Mouse (Mus musculus): ENCODE results near the gene Ash1l. TPM values are rescaled to one million over a fixed set of nuclear protein-coding genes. Genes with fewer than 3 reads are reported as not detected.

The Ash1l gene
- polyA plus RNA-seq (2014; fragmentation: Illumina TruSeq; extraction: RNeasy Lipid Tissue Mini Kit (QIAGEN cat#74804); ENCODE audit: low read depth, low replicate concordance) = 11.3 TPM

GRCm38 (mm10) chr3:88950576-88951326, at the start of gene Ash1l, which contains the start of gene Dap3:
Gene Ash1l, plus strand, starts transcription at chr3:88950622.
Gene Dap3, minus strand, starts transcription at chr3:88951181.

DNA sequence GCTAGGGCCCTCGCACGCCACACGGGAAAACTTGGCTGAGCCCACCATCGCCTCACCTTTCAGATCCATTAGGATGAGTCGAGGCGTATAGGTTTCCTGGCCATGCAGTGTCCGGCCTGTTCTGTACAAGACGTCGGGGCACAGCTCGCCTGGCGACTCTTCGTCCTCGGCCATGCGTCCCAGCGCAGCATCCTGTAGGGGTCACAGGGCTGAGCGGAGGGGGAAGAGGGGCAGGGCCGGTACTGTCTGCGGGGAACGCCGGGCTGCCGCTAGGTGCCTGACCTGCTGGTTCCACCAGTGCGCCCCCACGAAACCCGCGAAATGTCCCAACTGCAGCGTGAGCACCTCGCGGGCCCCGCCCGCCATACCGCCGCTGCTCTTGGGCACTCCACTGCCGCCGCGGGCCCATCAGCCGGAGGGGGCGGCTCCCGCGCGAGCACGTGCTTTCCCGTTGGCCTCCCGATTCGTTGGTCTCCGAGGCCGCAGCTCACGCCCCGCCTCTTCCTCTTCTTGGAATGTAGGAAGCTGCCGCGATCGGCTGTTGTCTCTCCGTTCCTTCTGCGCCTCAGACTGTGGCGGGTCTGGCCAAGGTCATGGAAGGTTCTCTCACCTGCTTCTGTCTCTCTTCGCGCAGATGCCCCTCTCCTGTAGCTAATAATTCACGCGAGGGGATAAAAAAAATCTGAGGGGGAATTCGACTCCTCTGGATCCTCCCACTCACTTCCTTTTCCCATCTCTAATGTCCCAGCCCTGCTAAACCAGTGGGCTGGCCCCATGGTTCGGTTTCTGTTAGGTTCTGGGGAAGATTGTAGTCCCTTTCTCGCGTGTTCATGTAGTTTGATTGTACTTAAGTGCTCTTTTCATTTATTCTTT, 36.7 kb upstream of the Ash1l start, which contains the start of gene Msto1:
TSS of gene Msto1 (minus strand) at position 489 of the 873 bp plus-strand sequence.

GRCm38 (mm10) chr3:89093175-89093574, 142.8 kb downstream of the Ash1l start, which contains the start of gene Rusc1:
Gene Rusc1, minus strand, starts transcription at chr3:89093311.

DNA sequence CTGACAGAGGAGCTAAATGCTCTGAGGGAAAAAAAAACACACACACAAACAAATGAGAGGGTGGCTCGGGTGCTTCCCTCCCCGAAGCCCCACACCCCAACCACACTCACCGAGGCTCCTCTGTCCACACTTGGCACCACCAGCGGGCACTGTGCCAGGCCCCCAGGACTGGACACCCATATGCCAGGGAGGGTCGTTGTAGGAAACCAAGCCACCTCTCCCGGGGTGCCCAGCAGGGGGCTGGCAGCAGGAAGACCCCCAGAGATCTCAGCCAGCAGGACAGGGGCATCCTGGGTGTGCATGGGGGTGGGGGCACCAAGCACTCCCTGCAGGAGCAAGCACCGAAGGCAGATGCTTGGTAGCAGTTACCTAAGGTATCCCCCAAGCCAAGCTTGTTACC, 150.4 kb downstream of the Ash1l start, which contains the start of gene Gm43738:
TSS of gene Gm43738 (minus strand) at position 289 of the 400 bp plus-strand sequence.

DNA sequence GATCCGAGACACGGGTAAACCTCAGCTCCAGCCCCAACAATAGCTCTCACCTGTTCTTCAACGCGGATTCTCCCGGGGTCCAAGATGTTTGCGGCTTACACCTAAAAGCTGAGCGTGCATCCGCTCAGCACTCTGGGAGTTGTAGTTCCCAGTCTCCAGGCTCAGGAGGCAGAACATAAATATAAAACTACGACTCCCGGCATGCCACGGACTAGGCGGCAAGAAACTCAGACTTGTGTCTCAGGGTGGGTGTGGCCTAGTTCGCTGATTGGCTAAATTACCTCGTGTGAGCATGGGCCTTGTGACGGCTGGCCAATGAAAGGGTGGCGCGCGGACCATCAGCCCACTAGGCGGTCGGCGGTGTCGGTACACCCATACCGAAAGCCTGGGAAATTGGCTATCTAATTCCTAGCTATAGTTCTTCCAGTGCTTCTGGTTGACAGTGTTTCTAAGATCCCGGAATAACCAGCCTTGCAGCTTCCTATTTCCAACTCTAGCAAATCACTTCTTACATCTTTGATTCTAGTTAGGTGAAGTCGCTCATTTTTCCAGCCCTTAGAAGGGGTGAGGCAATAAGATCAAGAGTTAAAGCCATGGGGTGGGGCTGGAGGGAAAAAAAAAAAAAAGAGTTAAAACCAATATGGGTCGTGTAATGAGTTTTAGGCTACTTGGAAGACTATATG, 151.5 kb downstream of the Ash1l start, which contains the start of gene Fdps:
TSS of gene Fdps (minus strand) at position 148 of the 683 bp plus-strand sequence.

Other genes starting within 250 kb of the Ash1l start
- gene Rit1, start 233.8 kb upstream of the Ash1l start, polyA plus RNA-seq (2014; fragmentation: Illumina TruSeq; extraction: RNeasy Lipid Tissue Mini Kit (QIAGEN cat#74804); ENCODE audit: low read depth, low replicate concordance) = 4.7 TPM
- gene Syt11, start 175.5 kb upstream of the Ash1l start, polyA plus RNA-seq (2014; fragmentation: Illumina TruSeq; extraction: RNeasy Lipid Tissue Mini Kit (QIAGEN cat#74804); ENCODE audit: low read depth, low replicate concordance) = 3.5 TPM
- 2.3 TPM for gene Gon4l, start 115.4 kb upstream of the Ash1l start, polyA plus RNA-seq (2014; fragmentation: Illumina TruSeq; extraction: RNeasy Lipid Tissue Mini Kit (QIAGEN cat#74804); ENCODE audit: low read depth, low replicate concordance)
- gene Msto1, start 36.6 kb upstream of the Ash1l start, polyA plus RNA-seq (2014; fragmentation: Illumina TruSeq; extraction: RNeasy Lipid Tissue Mini Kit (QIAGEN cat#74804); ENCODE audit: low read depth, low replicate concordance) = 1.4 TPM
- gene Dap3, start 559 bp downstream of the Ash1l start, polyA plus RNA-seq (2014; fragmentation: Illumina TruSeq; extraction: RNeasy Lipid Tissue Mini Kit (QIAGEN cat#74804); ENCODE audit: low read depth, low replicate concordance) = 59.9 TPM
- 1.8 TPM for gene Rusc1, start 142.7 kb downstream of the Ash1l start, polyA plus RNA-seq (2014; fragmentation: Illumina TruSeq; extraction: RNeasy Lipid Tissue Mini Kit (QIAGEN cat#74804); ENCODE audit: low read depth, low replicate concordance)
- not detected for gene Gm43738, start 150.5 kb downstream of the Ash1l start, polyA plus RNA-seq (2014; fragmentation: Illumina TruSeq; extraction: RNeasy Lipid Tissue Mini Kit (QIAGEN cat#74804); ENCODE audit: low read depth, low replicate concordance)
- gene Fdps, start 151.3 kb downstream of the Ash1l start, polyA plus RNA-seq (2014; fragmentation: Illumina TruSeq; extraction: RNeasy Lipid Tissue Mini Kit (QIAGEN cat#74804); ENCODE audit: low read depth, low replicate concordance) = 96.2 TPM
- 35.7 TPM for gene Pklr, start 185.5 kb downstream of the Ash1l start, polyA plus RNA-seq (2014; fragmentation: Illumina TruSeq; extraction: RNeasy Lipid Tissue Mini Kit (QIAGEN cat#74804); ENCODE audit: low read depth, low replicate concordance)
- gene Hcn3, start 209.6 kb downstream of the Ash1l start, polyA plus RNA-seq (2014; fragmentation: Illumina TruSeq; extraction: RNeasy Lipid Tissue Mini Kit (QIAGEN cat#74804); ENCODE audit: low read depth, low replicate concordance) = not detected
- 8.1 TPM for gene Clk2, start 214.2 kb downstream of the Ash1l start, polyA plus RNA-seq (2014; fragmentation: Illumina TruSeq; extraction: RNeasy Lipid Tissue Mini Kit (QIAGEN cat#74804); ENCODE audit: low read depth, low replicate concordance)
- gene Scamp3, start 226.9 kb downstream of the Ash1l start, polyA plus RNA-seq (2014; fragmentation: Illumina TruSeq; extraction: RNeasy Lipid Tissue Mini Kit (QIAGEN cat#74804); ENCODE audit: low read depth, low replicate concordance) = 9.4 TPM
- gene Fam189b, start 232.5 kb downstream of the Ash1l start, polyA plus RNA-seq (2014; fragmentation: Illumina TruSeq; extraction: RNeasy Lipid Tissue Mini Kit (QIAGEN cat#74804); ENCODE audit: low read depth, low replicate concordance) = not detected